Mouse (Mus musculus) heart, embryonic 11.5 days (tissue): ENCODE measurements around the gene Gm49342. TPM values are rescaled to one million over a fixed set of nuclear protein-coding genes. Genes with fewer than 3 reads are reported as not detected.

Source experiments
- ATAC-seq: fragments of 200-750 bp; cut with Nextera tagmentation; replicated peaks from 2 replicates; pipeline ENCODE4 v1.8.0; 2017; ENCODE audit warnings: moderate library complexity; ENCODE audit not compliant: insufficient number of reproducible peaks, low FRiP score, low TSS enrichment
- H3K27ac ChIP-seq: fragments of 300-500 bp; sonication (generic); 2 replicates; pipeline ENCODE4 v1.5.1; 2014; ENCODE audit warnings: mild to moderate bottlenecking, low read depth, low read length
- H3K27me3 ChIP-seq: fragments of 300-500 bp; sonication (generic); 2 replicates; pipeline ENCODE4 v1.6.1; 2014; ENCODE audit warnings: mild to moderate bottlenecking, low read length, mixed read lengths; ENCODE audit not compliant: control insufficient read depth, insufficient read depth
- H3K36me3 ChIP-seq: fragments of 300-500 bp; sonication (generic); 2 replicates; pipeline ENCODE4 v1.6.1; 2014; ENCODE audit warnings: mild to moderate bottlenecking, low read length, moderate library complexity, mixed read lengths; ENCODE audit not compliant: control insufficient read depth, insufficient read depth
- H3K4me1 ChIP-seq: fragments of 300-500 bp; sonication (generic); 2 replicates; pipeline ENCODE4 v1.6.1; 2014; ENCODE audit warnings: low read length; ENCODE audit not compliant: control insufficient read depth, insufficient read depth
- H3K4me2 ChIP-seq: fragments of 300-500 bp; sonication (generic); 2 replicates; pipeline ENCODE4 v1.6.1; 2014; ENCODE audit warnings: mild to moderate bottlenecking, moderate library complexity
- H3K4me3 ChIP-seq: fragments of 300-500 bp; sonication (generic); 2 replicates; pipeline ENCODE4 v1.5.1; 2014; ENCODE audit warnings: low read depth, low read length
- H3K9ac ChIP-seq: fragments of 300-500 bp; sonication (generic); 2 replicates; pipeline ENCODE4 v1.6.1; 2014; ENCODE audit warnings: mild to moderate bottlenecking, low read depth, low read length, moderate library complexity
- H3K9me3 ChIP-seq: fragments of 300-500 bp; sonication (generic); replicated peaks from 2 replicates; pipeline ENCODE4 v1.6.1; 2016; ENCODE audit warnings: low read length; ENCODE audit not compliant: control insufficient read depth
- WGBS: fragments of 180-500 bp; shearing (Covaris S2); extraction: QIAGEN DNeasy Blood & Tissue Kit; methylation state at CpG from one replicate; pipeline ENCODE4 v1.1.7; 2014; ENCODE audit not compliant: insufficient replicate concordance; 5-methylcytosine and 5-hydroxymethylcytosine counted together
- polyA plus RNA-seq: library from polyadenylated mRNA; unstranded; fragments of >200 nt; fragmentation: Nextera tagmentation; extraction: Ambion mirVana; gene quantifications from 2 replicates; pipeline ENCODE4 v1.2.1, GENCODE M21; 2014

Gene Gm49342
- polyA plus RNA-seq, 1 experiment from 2014 or later, result not detected

GRCm38 (mm10) chr14:50981207-50981606 lies 36.9 kb downstream of the Gm49342 start:
- Histone ChIP-seq H3K9me3 (no peaks in the 10 kb centered on the region; the same call in 1 of the 2 replicates), H3K27me3 (no peaks in the 10 kb centered on the region), H3K4me3 (no peak overlapping the region), H3K4me1 (no peaks in the 10 kb centered on the region), H3K27ac (no peak overlapping the region), H3K36me3 (no peaks in the 10 kb centered on the region), H3K4me2 (no peak overlapping the region), H3K9ac (no peak overlapping the region)
- WGBS, result 52% methylated on average over 2 of the region's 2 CpGs
- no peak for ATAC-seq

- 67% methylated on average over 5 of the region's 5 CpGs for WGBS
- Histone ChIP-seq H3K4me1 (no peaks in the 10 kb centered on the region), H3K36me3 (no peaks in the 10 kb centered on the region), H3K4me3 (no peak overlapping the region), H3K4me2 (no peak overlapping the region), H3K9ac (no peak overlapping the region), H3K27me3 (no peaks in the 10 kb centered on the region), H3K27ac (no peak overlapping the region), H3K9me3 (no peaks in the 10 kb centered on the region; the same call in 1 of the 2 replicates)
- ATAC-seq, result no peak
Measured at GRCm38 (mm10) chr14:50981837-50982236, 37.5 kb downstream of the Gm49342 start.

- no peak overlapping the region for H3K9ac ChIP-seq
- no peak overlapping the region for H3K4me2 ChIP-seq
- H3K27me3 ChIP-seq, result no peaks in the 10 kb centered on the region
- H3K9me3 ChIP-seq, result no peaks in the 10 kb centered on the region; the same call in 1 of the 2 replicates
- no peaks in the 10 kb centered on the region for H3K36me3 ChIP-seq
- H3K27ac ChIP-seq, result no peak overlapping the region
- no peaks in the 10 kb centered on the region for H3K4me1 ChIP-seq
- H3K4me3 ChIP-seq, result no peak overlapping the region
- no peak for ATAC-seq
- WGBS, result 73% methylated on average over 2 of the region's 2 CpGs
Measured at GRCm38 (mm10) chr14:50987668-50988067, 43.4 kb downstream of the Gm49342 start.

GRCm38 (mm10) chr14:50991037-50991436 lies 46.7 kb downstream of the Gm49342 start:
- 85% methylated on average over 3 of the region's 3 CpGs for WGBS

GRCm38 (mm10) chr14:50997088-50997487 lies 52.8 kb downstream of the Gm49342 start:
- H3K36me3 ChIP-seq, result no peaks in the 10 kb centered on the region
- H3K9me3 ChIP-seq, result no peaks in the 10 kb centered on the region
- ATAC-seq, result no peak
- H3K4me2 ChIP-seq, result no peak overlapping the region
- no peak overlapping the region for H3K9ac ChIP-seq
- no peak overlapping the region for H3K4me3 ChIP-seq
- 68% methylated on average over 3 of the region's 3 CpGs for WGBS
- H3K27ac ChIP-seq, result no peak overlapping the region
- no peaks in the 10 kb centered on the region for H3K4me1 ChIP-seq
- no peaks in the 10 kb centered on the region for H3K27me3 ChIP-seq

More at GRCm38 (mm10) chr14:50991037-50991436, 46.7 kb downstream of the Gm49342 start:
- Histone ChIP-seq H3K4me2 (no peak overlapping the region), H3K4me1 (no peaks in the 10 kb centered on the region), H3K36me3 (no peaks in the 10 kb centered on the region), H3K9me3 (no peaks in the 10 kb centered on the region), H3K27ac (no peak overlapping the region), H3K27me3 (no peaks in the 10 kb centered on the region), H3K9ac (no peak overlapping the region), H3K4me3 (no peak overlapping the region)
- no peak for ATAC-seq

GRCm38 (mm10) chr14:50997999-50998666 lies 53.8 kb downstream of the Gm49342 start:
- ATAC-seq, result no peak
- H3K9ac ChIP-seq, result no peak overlapping the region
- H3K36me3 ChIP-seq, result no peaks in the 10 kb centered on the region
- no peak overlapping the region for H3K27ac ChIP-seq
- H3K27me3 ChIP-seq, result no peaks in the 10 kb centered on the region
- H3K9me3 ChIP-seq, result no peaks in the 10 kb centered on the region
- no peaks in the 10 kb centered on the region for H3K4me1 ChIP-seq
- WGBS, result 63% methylated on average over 2 of the region's 2 CpGs
- no peak overlapping the region for H3K4me2 ChIP-seq
- no peak overlapping the region for H3K4me3 ChIP-seq

- peak within 1 kb of the TSS; percentile 73 for H3K27ac ChIP-seq
- ATAC-seq, result no peak
- 74% methylated on average over 8 of the region's 8 CpGs for WGBS
- 0 out of 2 replicates have a peak, but pooled peaks cover 3% of the 10 kb centered on the region for H3K4me1 ChIP-seq
- H3K4me2 ChIP-seq, result no peak within 1 kb of the TSS
- no peaks in the 10 kb centered on the region for H3K36me3 ChIP-seq
- H3K9ac ChIP-seq, result no peak within 1 kb of the TSS
- no peaks in the 10 kb centered on the region for H3K27me3 ChIP-seq
- no peak within 1 kb of the TSS for H3K4me3 ChIP-seq
- no peaks in the 10 kb centered on the region for H3K9me3 ChIP-seq
Measured at GRCm38 (mm10) chr14:51007152-51007801, 63.0 kb downstream of the Gm49342 start, which contains the start of gene Rnase10. TSS of gene Rnase10 (plus strand) at chr14:51007751.

- Histone ChIP-seq H3K36me3 (no peaks in the 10 kb centered on the region), H3K4me2 (no peak overlapping the region), H3K4me3 (no peak overlapping the region), H3K9ac (no peak overlapping the region), H3K27me3 (no peaks in the 10 kb centered on the region), H3K27ac (peak overlapping the region; percentile 73), H3K9me3 (no peaks in the 10 kb centered on the region), H3K4me1 (0 out of 2 replicates have a peak, but pooled peaks cover 3% of the 10 kb centered on the region)
- ATAC-seq, result peak; percentile 73
- 55% methylated on average over 13 of the region's 13 CpGs for WGBS
Measured at GRCm38 (mm10) chr14:51007914-51008713, 63.8 kb downstream of the Gm49342 start.
